In genomic region chr9:108051931-108052220, GRCm38 (mm10) we compare ENCODE assay signal across 27 mouse cellular contexts. TPM values are rescaled to one million over a fixed set of nuclear protein-coding genes. Genes with fewer than 3 reads are reported as not detected.
A peak's percentile ranks its signal among the peaks of the same experiment; 100 is the strongest.
DNase-seq lines count a peak whose midpoint lies in the region; ATAC-seq and TF ChIP-seq lines count a peak whose summit lies in the region.
"Had no signal": no experiment of that assay in that cellular context is flagged by ENCODE, and none has a peak within 500 bp of the region (broad histone marks: within the 10 kb centered on the region; RNA-seq: fewer than 3 reads in every experiment).

No protein-coding gene starts in this region.

- TF ChIP-seq CTCF in liver, postnatal 0 days (IDR thresholded peaks at IDR 0.05; ENCODE audit: low read depth): no peak

- no peak for TF ChIP-seq EP300 in liver, postnatal 0 days (IDR thresholded peaks at IDR 0.05; ENCODE audit: low read depth)

- 86% methylated on average over 4 of the region's 4 CpGs for WGBS in forebrain, embryonic 10.5 days
- WGBS in forebrain, embryonic 13.5 days: 83% methylated on average over 4 of the region's 4 CpGs
- WGBS in limb, embryonic 15.5 days: 80% methylated on average over 4 of the region's 4 CpGs
- 89% methylated on average over 4 of the region's 4 CpGs for WGBS in limb, embryonic 10.5 days
- WGBS in liver, postnatal 0 days (ENCODE audit: insufficient replicate concordance): 84% methylated on average over 4 of the region's 4 CpGs
- WGBS in hindbrain, embryonic 10.5 days: 84% methylated on average over 4 of the region's 4 CpGs

- peaks cover 66% of the 10 kb centered on the region for H3K36me3 ChIP-seq in forebrain, embryonic 10.5 days (replicated peaks)
- H3K36me3 ChIP-seq in forebrain, embryonic 13.5 days (ENCODE audit: poor library complexity, severe bottlenecking): peaks cover 61% of the 10 kb centered on the region
- peaks cover 63% of the 10 kb centered on the region for H3K36me3 ChIP-seq in limb, embryonic 15.5 days
- peaks cover 68% of the 10 kb centered on the region for H3K36me3 ChIP-seq in limb, embryonic 10.5 days
- peaks cover 56% of the 10 kb centered on the region for H3K36me3 ChIP-seq in liver, postnatal 0 days (replicated peaks; ENCODE audit: insufficient read depth, low read length)
- H3K36me3 ChIP-seq in hindbrain, embryonic 10.5 days: peaks cover 73% of the 10 kb centered on the region

- no peak overlapping the region for H3K27ac ChIP-seq in forebrain, embryonic 10.5 days
- no peak overlapping the region for H3K27ac ChIP-seq in forebrain, embryonic 13.5 days
- peak overlapping the region; percentile 61; the same call in 1 of the 2 replicates for H3K27ac ChIP-seq in limb, embryonic 15.5 days
- no peak overlapping the region for H3K27ac ChIP-seq in limb, embryonic 10.5 days
- no peak overlapping the region for H3K27ac ChIP-seq in liver, postnatal 0 days (ENCODE audit: low read depth)
- no peak overlapping the region for H3K27ac ChIP-seq in hindbrain, embryonic 10.5 days
- H3K27ac ChIP-seq: forebrain, embryonic 15.5 days; limb, embryonic 12.5 days; midbrain, embryonic 12.5 days had no signal

- DNase-seq in adrenal gland, postnatal 14 days: peak; percentile 3
- no peak for DNase-seq in adrenal gland, adult 8-10 months
- DNase-seq in forebrain, embryonic 10.5 days (ENCODE audit: extremely low spot score, low spot score): no peak
- DNase-seq in limb, embryonic 10.5 days (ENCODE audit: low spot score): no peak
- peak; percentile 15 for DNase-seq in liver, postnatal 0 days
- DNase-seq in hindbrain, embryonic 10.5 days (ENCODE audit: low spot score): no peak
- DNase-seq: adrenal gland, postnatal 10 days; gastrocnemius, postnatal 36 days; heart, postnatal 10 days; kidney, adult 9 months; kidney, postnatal 10 days; layer of hippocampus, adult 9-11 months; lung, postnatal 36 days; thymus, postnatal 14 days had no signal

- no peaks in the 10 kb centered on the region for H3K9me3 ChIP-seq in forebrain, embryonic 10.5 days
- no peaks in the 10 kb centered on the region for H3K9me3 ChIP-seq in forebrain, embryonic 13.5 days (replicated peaks)
- no peaks in the 10 kb centered on the region for H3K9me3 ChIP-seq in limb, embryonic 15.5 days
- no peaks in the 10 kb centered on the region for H3K9me3 ChIP-seq in limb, embryonic 10.5 days (replicated peaks)
- no peaks in the 10 kb centered on the region for H3K9me3 ChIP-seq in liver, postnatal 0 days (ENCODE audit: low read length)
- no peaks in the 10 kb centered on the region for H3K9me3 ChIP-seq in hindbrain, embryonic 10.5 days
- H3K9me3 ChIP-seq: forebrain, embryonic 15.5 days; heart, embryonic 13.5 days; limb, embryonic 12.5 days; midbrain, embryonic 12.5 days; neural tube, embryonic 13.5 days had no signal

- H3K9ac ChIP-seq in forebrain, embryonic 13.5 days: no peak overlapping the region
- no peak overlapping the region for H3K9ac ChIP-seq in limb, embryonic 15.5 days
- H3K9ac ChIP-seq in liver, postnatal 0 days (replicated peaks): no peak overlapping the region
- H3K9ac ChIP-seq: forebrain, embryonic 15.5 days; heart, embryonic 13.5 days; limb, embryonic 12.5 days; midbrain, embryonic 12.5 days; neural tube, embryonic 13.5 days had no signal

- no peak for ATAC-seq in forebrain, embryonic 13.5 days
- ATAC-seq in limb, embryonic 15.5 days (ENCODE audit: insufficient number of reproducible peaks, low FRiP score, low TSS enrichment, low read depth): no peak
- no peak for ATAC-seq in liver, postnatal 0 days
- ATAC-seq: forebrain, embryonic 15.5 days; hindbrain, embryonic 16.5 days had no signal

- no peak overlapping the region for H3K4me2 ChIP-seq in forebrain, embryonic 13.5 days
- H3K4me2 ChIP-seq in limb, embryonic 15.5 days: no peak overlapping the region
- no peak overlapping the region for H3K4me2 ChIP-seq in liver, postnatal 0 days (ENCODE audit: low read depth, low read length)
- H3K4me2 ChIP-seq: forebrain, embryonic 15.5 days; heart, embryonic 13.5 days; limb, embryonic 12.5 days; midbrain, embryonic 12.5 days; neural tube, embryonic 13.5 days had no signal

- peaks cover 38% of the 10 kb centered on the region for H3K4me1 ChIP-seq in forebrain, embryonic 10.5 days
- peaks cover 30% of the 10 kb centered on the region for H3K4me1 ChIP-seq in forebrain, embryonic 13.5 days
- peaks cover 57% of the 10 kb centered on the region for H3K4me1 ChIP-seq in limb, embryonic 15.5 days
- H3K4me1 ChIP-seq in limb, embryonic 10.5 days: peaks cover 37% of the 10 kb centered on the region
- H3K4me1 ChIP-seq in liver, postnatal 0 days (ENCODE audit: insufficient read depth): peaks cover 24% of the 10 kb centered on the region
- peaks cover 41% of the 10 kb centered on the region for H3K4me1 ChIP-seq in hindbrain, embryonic 10.5 days (replicated peaks)

- H3K27me3 ChIP-seq in forebrain, embryonic 10.5 days (ENCODE audit: poor library complexity, severe bottlenecking): no peaks in the 10 kb centered on the region
- H3K27me3 ChIP-seq in forebrain, embryonic 13.5 days: no peaks in the 10 kb centered on the region
- no peaks in the 10 kb centered on the region for H3K27me3 ChIP-seq in limb, embryonic 15.5 days
- H3K27me3 ChIP-seq in limb, embryonic 10.5 days (ENCODE audit: low read depth, poor library complexity, severe bottlenecking): no peaks in the 10 kb centered on the region
- H3K27me3 ChIP-seq in liver, postnatal 0 days (ENCODE audit: insufficient read depth, low read length): no peaks in the 10 kb centered on the region
- H3K27me3 ChIP-seq in hindbrain, embryonic 10.5 days (ENCODE audit: insufficient read depth, poor library complexity, severe bottlenecking): no peaks in the 10 kb centered on the region
- H3K27me3 ChIP-seq: CH12.LX; forebrain, embryonic 15.5 days; heart, embryonic 13.5 days; limb, embryonic 12.5 days; midbrain, embryonic 12.5 days; neural tube, embryonic 13.5 days had no signal

- H3K4me3 ChIP-seq in forebrain, embryonic 10.5 days: peak overlapping the region; percentile 2; the same call in 1 of the 2 replicates
- no peak overlapping the region for H3K4me3 ChIP-seq in forebrain, embryonic 13.5 days
- no peak overlapping the region for H3K4me3 ChIP-seq in limb, embryonic 15.5 days
- H3K4me3 ChIP-seq in limb, embryonic 10.5 days: no peak overlapping the region
- no peak overlapping the region for H3K4me3 ChIP-seq in liver, postnatal 0 days (ENCODE audit: low read depth, low read length)
- H3K4me3 ChIP-seq in hindbrain, embryonic 10.5 days: no peak overlapping the region
- H3K4me3 ChIP-seq: forebrain, embryonic 15.5 days; heart, embryonic 13.5 days; limb, embryonic 12.5 days; midbrain, embryonic 12.5 days; neural tube, embryonic 13.5 days had no signal

RNA-seq across cellular contexts. Expression of gene Amigo3, which starts 1.1 kb away (rescaled TPM):
- 4.1 and 4.4 TPM in 2 replicates for total RNA-seq in adrenal gland, postnatal 14 days (2021)
- total RNA-seq in adrenal gland, adult 8-10 months (2022): 1 to 10 TPM; 2.4 to 6.6 (median 4.1) TPM
- 2.3 and 3.4 TPM in 2 replicates for polyA plus RNA-seq in forebrain, embryonic 10.5 days (2016; fragmentation: Nextera tagmentation; extraction: Ambion mirVana)
- polyA plus RNA-seq in forebrain, embryonic 13.5 days (2015; fragmentation: Nextera tagmentation; extraction: Ambion mirVana): 2.1 and 3.0 TPM in 2 replicates
- 4.4 and 4.7 TPM in 2 replicates for polyA plus RNA-seq in limb, embryonic 15.5 days (2015; fragmentation: Nextera tagmentation; extraction: Ambion mirVana)
- polyA plus RNA-seq in limb, embryonic 10.5 days (2016; fragmentation: Nextera tagmentation; extraction: Ambion mirVana): 1.9 and 3.5 TPM in 2 replicates
- 0.59 and 0.86 TPM in 2 replicates for polyA plus RNA-seq in liver, postnatal 0 days (2015; fragmentation: Nextera tagmentation; extraction: Ambion mirVana)
- polyA plus RNA-seq in hindbrain, embryonic 10.5 days (2016; fragmentation: Nextera tagmentation; extraction: Ambion mirVana): 2.4 and 3.4 TPM in 2 replicates

RNA-seq across cellular contexts. Expression of gene Gmppb, which starts 2.8 kb away (rescaled TPM):
- 20.2 and 20.9 TPM in 2 replicates for total RNA-seq in adrenal gland, postnatal 14 days (2021)
- total RNA-seq in adrenal gland, adult 8-10 months (2022): 10 to 100 TPM; 23.5 to 31.6 (median 28.2) TPM
- 25.5 and 27.9 TPM in 2 replicates for polyA plus RNA-seq in forebrain, embryonic 10.5 days (2016; fragmentation: Nextera tagmentation; extraction: Ambion mirVana)
- 20.8 and 24.4 TPM in 2 replicates for polyA plus RNA-seq in forebrain, embryonic 13.5 days (2015; fragmentation: Nextera tagmentation; extraction: Ambion mirVana)
- 46.7 and 52.4 TPM in 2 replicates for polyA plus RNA-seq in limb, embryonic 15.5 days (2015; fragmentation: Nextera tagmentation; extraction: Ambion mirVana)
- 25.2 and 26.4 TPM in 2 replicates for polyA plus RNA-seq in limb, embryonic 10.5 days (2016; fragmentation: Nextera tagmentation; extraction: Ambion mirVana)
- polyA plus RNA-seq in liver, postnatal 0 days (2015; fragmentation: Nextera tagmentation; extraction: Ambion mirVana): 12.2 and 12.6 TPM in 2 replicates
- polyA plus RNA-seq in hindbrain, embryonic 10.5 days (2016; fragmentation: Nextera tagmentation; extraction: Ambion mirVana): 24.9 and 30.7 TPM in 2 replicates

RNA-seq across cellular contexts. Expression of gene Mst1, which starts 28.4 kb away (rescaled TPM):
- 1.4 and 20.2 TPM in 2 replicates for total RNA-seq in adrenal gland, postnatal 14 days (2021)
- under 1 TPM in 1 of 4 experiments, not detected in 3; 0.10 TPM for total RNA-seq in adrenal gland, adult 8-10 months (2022)
- 0.73 and 0.81 TPM in 2 replicates for polyA plus RNA-seq in forebrain, embryonic 10.5 days (2016; fragmentation: Nextera tagmentation; extraction: Ambion mirVana)
- polyA plus RNA-seq in forebrain, embryonic 13.5 days (2015; fragmentation: Nextera tagmentation; extraction: Ambion mirVana): not detected in 2 replicates
- polyA plus RNA-seq in limb, embryonic 15.5 days (2015; fragmentation: Nextera tagmentation; extraction: Ambion mirVana): 2.2 and 3.5 TPM in 2 replicates
- 0.54 and 0.74 TPM in 2 replicates for polyA plus RNA-seq in limb, embryonic 10.5 days (2016; fragmentation: Nextera tagmentation; extraction: Ambion mirVana)
- polyA plus RNA-seq in liver, postnatal 0 days (2015; fragmentation: Nextera tagmentation; extraction: Ambion mirVana): 81.4 and 93.0 TPM in 2 replicates
- polyA plus RNA-seq in hindbrain, embryonic 10.5 days (2016; fragmentation: Nextera tagmentation; extraction: Ambion mirVana): 0.34 and 0.39 TPM in 2 replicates
- total RNA-seq: gastrocnemius, adult 18-20 months; gastrocnemius, postnatal 36 days; heart, postnatal 10 days; left cerebral cortex, adult 18-20 months; left cerebral cortex, postnatal 14 days; midbrain, postnatal 0 days had no signal
- polyA plus RNA-seq: forebrain, embryonic 15.5 days; hindbrain, embryonic 16.5 days; midbrain, postnatal 0 days had no signal

RNA-seq across cellular contexts. Expression of gene Rnf123, which starts 31.3 kb away (rescaled TPM):
- total RNA-seq in adrenal gland, postnatal 14 days (2021): 54.2 and 66.6 TPM in 2 replicates
- total RNA-seq in adrenal gland, adult 8-10 months (2022): 100 to 1,000 TPM in 1 of 4 experiments, 10 to 100 TPM in 3; 68.2 to 108 (median 86.5) TPM
- 32.8 and 36.2 TPM in 2 replicates for polyA plus RNA-seq in forebrain, embryonic 10.5 days (2016; fragmentation: Nextera tagmentation; extraction: Ambion mirVana)
- polyA plus RNA-seq in forebrain, embryonic 13.5 days (2015; fragmentation: Nextera tagmentation; extraction: Ambion mirVana): 32.6 and 39.5 TPM in 2 replicates
- 25.5 and 30.4 TPM in 2 replicates for polyA plus RNA-seq in limb, embryonic 15.5 days (2015; fragmentation: Nextera tagmentation; extraction: Ambion mirVana)
- polyA plus RNA-seq in limb, embryonic 10.5 days (2016; fragmentation: Nextera tagmentation; extraction: Ambion mirVana): 31.8 and 37.5 TPM in 2 replicates
- 45.2 and 50.1 TPM in 2 replicates for polyA plus RNA-seq in liver, postnatal 0 days (2015; fragmentation: Nextera tagmentation; extraction: Ambion mirVana)
- polyA plus RNA-seq in hindbrain, embryonic 10.5 days (2016; fragmentation: Nextera tagmentation; extraction: Ambion mirVana): 36.6 and 39.1 TPM in 2 replicates

RNA-seq across cellular contexts. Expression of gene Apeh, which starts 42.5 kb away (rescaled TPM):
- total RNA-seq in adrenal gland, postnatal 14 days (2021): 76.2 and 76.5 TPM in 2 replicates
- 100 to 1,000 TPM; 104 to 125 (median 109) TPM for total RNA-seq in adrenal gland, adult 8-10 months (2022)
- polyA plus RNA-seq in forebrain, embryonic 10.5 days (2016; fragmentation: Nextera tagmentation; extraction: Ambion mirVana): 74.1 and 79.4 TPM in 2 replicates
- polyA plus RNA-seq in forebrain, embryonic 13.5 days (2015; fragmentation: Nextera tagmentation; extraction: Ambion mirVana): 49.9 and 60.2 TPM in 2 replicates
- polyA plus RNA-seq in limb, embryonic 15.5 days (2015; fragmentation: Nextera tagmentation; extraction: Ambion mirVana): 41.8 and 45.4 TPM in 2 replicates
- polyA plus RNA-seq in limb, embryonic 10.5 days (2016; fragmentation: Nextera tagmentation; extraction: Ambion mirVana): 70.8 and 76.2 TPM in 2 replicates
- polyA plus RNA-seq in liver, postnatal 0 days (2015; fragmentation: Nextera tagmentation; extraction: Ambion mirVana): 67.7 and 75.2 TPM in 2 replicates
- 77.0 and 83.8 TPM in 2 replicates for polyA plus RNA-seq in hindbrain, embryonic 10.5 days (2016; fragmentation: Nextera tagmentation; extraction: Ambion mirVana)

Comparison
In these comparisons a context has a peak if more than half of its experiments do, and no peak if none do; other contexts are left out.
1. DNase-seq: peak in adrenal gland, postnatal 14 days (single experiment) and liver, postnatal 0 days (single experiment); none in adrenal gland, adult 8-10 months (single experiment), forebrain, embryonic 10.5 days (single experiment), limb, embryonic 10.5 days (single experiment) and hindbrain, embryonic 10.5 days (single experiment).
2. RNA of gene Mst1, which starts 28.4 kb away (polyA plus RNA-seq): 81.4 to 93.0 TPM in liver, postnatal 0 days; 2.2 to 3.5 TPM in limb, embryonic 15.5 days, 0.73 to 0.81 TPM in forebrain, embryonic 10.5 days, 0.54 to 0.74 TPM in limb, embryonic 10.5 days, 0.34 to 0.39 TPM in hindbrain, embryonic 10.5 days and not detected in forebrain, embryonic 13.5 days; every median in the first group is over 10 times any median in the second.